Mouse (Mus musculus) brain, adult 10 weeks (tissue): ENCODE data around the gene Il1f9. TPM values are rescaled to one million over a fixed set of nuclear protein-coding genes. Genes with fewer than 3 reads are reported as not detected.

Experiments
- polyA plus RNA-seq: library from polyadenylated mRNA; stranded (reverse); fragments of 350-450 nt; fragmentation: Illumina TruSeq; extraction: RNeasy Lipid Tissue Mini Kit (QIAGEN cat#74804); gene quantifications from one replicate; pipeline ENCODE4 v1.2.3, GENCODE M21; 2015; ENCODE audit warnings: low read depth, low replicate concordance

Il1f9 gene
- not detected for polyA plus RNA-seq

DNA sequence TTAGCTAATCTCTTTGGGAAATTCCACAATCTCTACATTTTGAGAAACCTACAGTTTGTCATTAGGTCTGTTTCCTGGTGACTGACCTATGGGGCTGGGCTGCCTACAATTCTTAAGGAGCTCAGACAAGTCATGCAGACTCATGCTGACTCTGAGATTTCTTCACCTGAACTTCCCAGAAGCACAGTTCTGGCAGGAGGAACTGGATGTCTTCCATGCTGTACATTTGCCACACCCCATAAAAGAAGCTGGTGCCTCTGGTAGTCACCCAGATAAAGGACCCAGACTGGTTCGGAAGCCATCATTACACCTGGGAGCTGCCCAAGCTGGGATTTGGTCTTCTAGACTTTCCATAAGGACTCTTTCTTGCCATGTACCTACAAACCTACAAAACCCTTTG lies at the start of gene Il1f9:
Gene Il1f9 (plus strand): TSS at position 301 of the 400 bp plus-strand sequence.

DNA sequence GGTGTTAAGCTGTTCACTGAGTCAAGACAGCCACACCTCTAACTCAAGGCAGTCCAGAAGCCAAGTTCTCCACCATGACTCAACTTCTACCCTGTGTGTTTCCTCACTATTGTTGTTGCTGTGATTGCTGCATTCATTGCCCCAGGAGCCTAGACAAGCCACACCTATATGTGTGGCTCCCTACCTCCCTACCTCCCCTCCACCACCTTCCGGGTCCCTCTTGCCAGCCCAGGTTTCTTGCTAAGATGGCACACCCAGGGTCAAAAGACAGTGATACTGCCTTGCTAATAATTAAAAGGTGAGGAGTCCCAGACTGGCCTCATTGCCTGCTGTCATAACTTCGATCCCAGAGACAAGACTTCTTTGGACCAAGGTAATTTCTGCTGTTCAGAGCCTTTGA lies 33.4 kb upstream of the Il1f9 start, which contains the start of gene Il1f8:
Gene Il1f8 (plus strand): TSS at position 301 of the 400 bp plus-strand sequence.

DNA sequence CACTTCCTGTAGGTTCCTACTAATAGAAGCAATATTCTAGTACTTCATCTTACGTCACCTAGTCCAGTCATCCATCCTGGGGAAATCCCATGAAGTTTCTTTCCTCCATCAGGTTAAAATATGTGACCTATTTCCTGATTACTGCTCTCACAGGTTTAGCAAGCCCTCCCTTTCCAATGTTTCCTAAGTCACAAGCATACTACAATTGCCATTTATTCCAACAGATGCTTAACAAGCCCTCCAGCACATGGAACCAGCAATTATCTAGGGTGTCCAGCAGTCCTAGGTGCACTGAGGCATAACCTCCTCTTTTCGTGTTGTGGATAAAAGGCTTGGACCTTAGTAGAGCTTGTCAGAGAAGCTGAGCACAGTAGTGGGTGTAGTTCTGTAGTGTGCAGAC lies 28.8 kb downstream of the Il1f9 start, which contains the start of gene Il1f6:
Gene Il1f6 (plus strand): TSS at position 301 of the 400 bp plus-strand sequence.

Other genes starting within 250 kb of the Il1f9 start
- 50.1 TPM for gene Hnmt, start 137.1 kb upstream of the Il1f9 start, polyA plus RNA-seq
- not detected for gene Tbpl2, start 89.9 kb upstream of the Il1f9 start, polyA plus RNA-seq
- not detected for gene Il1f8, start 33.3 kb upstream of the Il1f9 start, polyA plus RNA-seq
- not detected for gene Il1f6, start 28.9 kb downstream of the Il1f9 start, polyA plus RNA-seq
- 0.28 TPM for gene Il1f5, start 90.5 kb downstream of the Il1f9 start, polyA plus RNA-seq
- gene Il1f10, start 104.7 kb downstream of the Il1f9 start, polyA plus RNA-seq = not detected
- not detected for gene Il1rn, start 150.4 kb downstream of the Il1f9 start, polyA plus RNA-seq
- 0.51 TPM for gene Psd4, start 181.1 kb downstream of the Il1f9 start, polyA plus RNA-seq